Mouse (Mus musculus) hindbrain, embryonic 16.5 days (tissue): ENCODE measurements around the gene Rfc4. TPM values are rescaled to one million over a fixed set of nuclear protein-coding genes. Genes with fewer than 3 reads are reported as not detected.

Source experiments
- ATAC-seq: fragments of 200-750 bp; cut with Nextera tagmentation; 2 replicates; pipeline ENCODE4 v1.8.0; 2017; ENCODE audit warnings: moderate TSS enrichment, moderate library complexity
- H3K27ac ChIP-seq: fragments of 300-500 bp; sonication (generic); 2 replicates; pipeline ENCODE4 v1.5.1; 2014; ENCODE audit warnings: low read depth, mild to moderate bottlenecking, control low read depth, low read length, moderate library complexity
- H3K27me3 ChIP-seq: fragments of 300-500 bp; sonication (generic); replicated peaks from 2 replicates; pipeline ENCODE4 v1.6.1; 2014; ENCODE audit warnings: low read length; ENCODE audit not compliant: control insufficient read depth, insufficient read depth
- H3K36me3 ChIP-seq: fragments of 300-500 bp; sonication (generic); 2 replicates; pipeline ENCODE4 v1.6.1; 2014; ENCODE audit warnings: mild to moderate bottlenecking, low read length, moderate library complexity, mixed read lengths; ENCODE audit not compliant: control insufficient read depth, insufficient read depth
- H3K4me1 ChIP-seq: fragments of 300-500 bp; sonication (generic); 2 replicates; pipeline ENCODE4 v1.6.1; 2014; ENCODE audit warnings: low read depth, low read length; ENCODE audit not compliant: control insufficient read depth, insufficient read depth
- H3K4me2 ChIP-seq: fragments of 300-500 bp; sonication (generic); 2 replicates; pipeline ENCODE4 v1.6.1; 2014; ENCODE audit warnings: mild to moderate bottlenecking, low read length, control low read depth, moderate library complexity
- H3K4me3 ChIP-seq: fragments of 300-500 bp; sonication (generic); 2 replicates; pipeline ENCODE4 v1.5.1; 2014; ENCODE audit warnings: mild to moderate bottlenecking, low read length, control low read depth, moderate library complexity
- H3K9ac ChIP-seq: fragments of 300-500 bp; sonication (generic); 2 replicates; pipeline ENCODE4 v1.6.1; 2014; ENCODE audit warnings: low read depth, mild to moderate bottlenecking, control low read depth, low read length, moderate library complexity
- H3K9me3 ChIP-seq: fragments of 300-500 bp; sonication (generic); 2 replicates; pipeline ENCODE4 v1.6.1; 2014; ENCODE audit warnings: mild to moderate bottlenecking, low read length, moderate library complexity; ENCODE audit not compliant: control insufficient read depth
- WGBS: fragments of 180-500 bp; shearing (Covaris S2); extraction: QIAGEN DNeasy Blood & Tissue Kit; methylation state at CpG from one replicate; pipeline ENCODE4 v1.1.7; 2014; 5-methylcytosine and 5-hydroxymethylcytosine counted together
- polyA plus RNA-seq: library from polyadenylated mRNA; unstranded; fragments of >200 nt; fragmentation: Nextera tagmentation; extraction: Ambion mirVana; gene quantifications from 2 replicates; pipeline ENCODE4 v1.2.1, GENCODE M21; 2015

Gene Rfc4
- polyA plus RNA-seq, 1 experiment from 2014 or later = 38.5 TPM

GRCm38 (mm10) chr16:23123104-23123503 is 4.4 kb downstream of the Rfc4 start:
- H3K4me1 ChIP-seq = peaks cover 9% of the 10 kb centered on the region
- no peaks in the 10 kb centered on the region for H3K27me3 ChIP-seq
- no peak overlapping the region for H3K27ac ChIP-seq
- WGBS = 93% methylated on average over 4 of the region's 4 CpGs
- no peak overlapping the region for H3K4me2 ChIP-seq
- peaks cover 7% of the 10 kb centered on the region; the same call in 1 of the 2 replicates for H3K36me3 ChIP-seq
- H3K4me3 ChIP-seq = no peak overlapping the region
- no peaks in the 10 kb centered on the region for H3K9me3 ChIP-seq
- H3K9ac ChIP-seq = no peak overlapping the region
- no peak for ATAC-seq

- H3K4me3 ChIP-seq = no peak overlapping the region
- no peaks in the 10 kb centered on the region for H3K9me3 ChIP-seq
- H3K4me1 ChIP-seq = peaks cover 9% of the 10 kb centered on the region
- H3K27me3 ChIP-seq = no peaks in the 10 kb centered on the region
- no peak overlapping the region for H3K4me2 ChIP-seq
- WGBS = 92% methylated on average over 3 of the region's 3 CpGs
- peaks cover 7% of the 10 kb centered on the region; the same call in 1 of the 2 replicates for H3K36me3 ChIP-seq
- no peak overlapping the region for H3K9ac ChIP-seq
- no peak for ATAC-seq
- H3K27ac ChIP-seq = no peak overlapping the region
Measured at GRCm38 (mm10) chr16:23122446-23122845, 5.1 kb downstream of the Rfc4 start.

- Histone ChIP-seq H3K4me2 (no peak overlapping the region), H3K4me1 (peaks cover 8% of the 10 kb centered on the region), H3K36me3 (peaks cover 31% of the 10 kb centered on the region), H3K27me3 (no peaks in the 10 kb centered on the region), H3K4me3 (no peak overlapping the region), H3K9me3 (no peaks in the 10 kb centered on the region), H3K9ac (no peak overlapping the region), H3K27ac (no peak overlapping the region)
- 63% methylated on average over 4 of the region's 4 CpGs for WGBS
- ATAC-seq = no peak
Measured at GRCm38 (mm10) chr16:23117173-23117572, 10.4 kb downstream of the Rfc4 start.

GRCm38 (mm10) chr16:23115486-23115885 is 12.1 kb downstream of the Rfc4 start:
- 79% methylated on average over 3 of the region's 3 CpGs for WGBS
- Histone ChIP-seq H3K27me3 (no peaks in the 10 kb centered on the region), H3K4me3 (no peak overlapping the region), H3K36me3 (peaks cover 40% of the 10 kb centered on the region), H3K9me3 (no peaks in the 10 kb centered on the region), H3K4me2 (no peak overlapping the region), H3K4me1 (peaks cover 23% of the 10 kb centered on the region), H3K27ac (no peak overlapping the region), H3K9ac (no peak overlapping the region)
- no peak for ATAC-seq

GRCm38 (mm10) chr16:23114339-23115171 is 13.0 kb downstream of the Rfc4 start:
- Histone ChIP-seq H3K4me1 (peaks cover 32% of the 10 kb centered on the region), H3K27ac (no peak overlapping the region), H3K4me3 (no peak overlapping the region), H3K4me2 (no peak overlapping the region), H3K27me3 (no peaks in the 10 kb centered on the region), H3K9ac (no peak overlapping the region), H3K36me3 (peaks cover 38% of the 10 kb centered on the region), H3K9me3 (no peaks in the 10 kb centered on the region)
- 59% methylated on average over 5 of the region's 5 CpGs for WGBS
- no peak for ATAC-seq

- Histone ChIP-seq H3K27me3 (no peaks in the 10 kb centered on the region), H3K9ac (no peak overlapping the region), H3K27ac (no peak overlapping the region), H3K9me3 (no peaks in the 10 kb centered on the region), H3K4me2 (no peak overlapping the region), H3K36me3 (peaks cover 41% of the 10 kb centered on the region), H3K4me3 (no peak overlapping the region), H3K4me1 (peaks cover 36% of the 10 kb centered on the region)
- no peak for ATAC-seq
Measured at GRCm38 (mm10) chr16:23113903-23114302, 13.6 kb downstream of the Rfc4 start.

- Histone ChIP-seq H3K4me1 (peaks cover 36% of the 10 kb centered on the region), H3K9me3 (no peaks in the 10 kb centered on the region), H3K27ac (no peak overlapping the region), H3K4me2 (no peak overlapping the region), H3K9ac (no peak overlapping the region), H3K36me3 (peaks cover 43% of the 10 kb centered on the region), H3K4me3 (no peak overlapping the region), H3K27me3 (no peaks in the 10 kb centered on the region)
- WGBS = 54% methylated on average over 9 of the region's 9 CpGs
- ATAC-seq = no peak
Measured at GRCm38 (mm10) chr16:23112861-23113435, 14.6 kb downstream of the Rfc4 start.

GRCm38 (mm10) chr16:23112348-23112747 is 15.2 kb downstream of the Rfc4 start:
- peaks cover 36% of the 10 kb centered on the region for H3K4me1 ChIP-seq
- H3K27ac ChIP-seq = no peak overlapping the region
- ATAC-seq = no peak
- H3K9ac ChIP-seq = no peak overlapping the region
- H3K27me3 ChIP-seq = no peaks in the 10 kb centered on the region
- no peaks in the 10 kb centered on the region for H3K9me3 ChIP-seq
- H3K4me2 ChIP-seq = no peak overlapping the region
- no peak overlapping the region for H3K4me3 ChIP-seq
- 83% methylated on average over 12 of the region's 12 CpGs for WGBS
- H3K36me3 ChIP-seq = peaks cover 43% of the 10 kb centered on the region

GRCm38 (mm10) chr16:23109350-23110280 is 17.9 kb downstream of the Rfc4 start:
- no peaks in the 10 kb centered on the region for H3K27me3 ChIP-seq
- H3K36me3 ChIP-seq = peaks cover 32% of the 10 kb centered on the region
- no peaks in the 10 kb centered on the region for H3K9me3 ChIP-seq
- H3K4me3 ChIP-seq = peak overlapping the region; percentile 97
- H3K4me2 ChIP-seq = peak overlapping the region; percentile 73
- ATAC-seq = no peak
- 60% methylated on average over 5 of the region's 5 CpGs for WGBS
- no peak overlapping the region for H3K27ac ChIP-seq
- H3K9ac ChIP-seq = peak overlapping the region; percentile 91
- peaks cover 36% of the 10 kb centered on the region for H3K4me1 ChIP-seq
